Mouse (Mus musculus) right cerebral cortex, postnatal 36 days (tissue): ENCODE data around the gene Slc7a12.

Source experiments
- DNase-seq, 2 experiments: peaks; one replicate each; pipeline ENCODE4 v3.0.0; 2022; ENCODE audit warnings: low spot score in 2 of 2, mixed read lengths in 1 of 2

The Slc7a12 gene

DNA sequence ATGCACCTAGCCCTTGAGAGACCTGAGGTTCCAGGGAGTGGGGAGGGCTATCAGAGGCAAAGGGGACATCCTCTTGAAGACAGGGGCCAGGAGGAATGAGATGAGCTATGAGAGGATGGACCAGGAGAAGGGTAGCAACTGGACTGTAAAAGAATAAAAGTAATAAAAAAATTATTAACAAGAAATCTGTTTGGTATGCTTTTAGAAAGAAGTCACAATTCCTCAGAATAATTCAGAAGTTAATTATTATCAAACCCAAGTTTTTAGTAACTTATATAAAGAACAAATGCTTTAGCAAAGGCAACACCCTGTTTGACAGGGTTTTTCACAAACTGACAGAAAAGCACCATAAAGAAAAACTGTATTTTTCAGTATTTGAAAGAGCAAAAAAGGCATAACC, at the start of gene Slc7a12:
Gene Slc7a12 (plus strand): TSS at position 301 of the 400 bp plus-strand sequence.
- no peak for DNase-seq

DNA sequence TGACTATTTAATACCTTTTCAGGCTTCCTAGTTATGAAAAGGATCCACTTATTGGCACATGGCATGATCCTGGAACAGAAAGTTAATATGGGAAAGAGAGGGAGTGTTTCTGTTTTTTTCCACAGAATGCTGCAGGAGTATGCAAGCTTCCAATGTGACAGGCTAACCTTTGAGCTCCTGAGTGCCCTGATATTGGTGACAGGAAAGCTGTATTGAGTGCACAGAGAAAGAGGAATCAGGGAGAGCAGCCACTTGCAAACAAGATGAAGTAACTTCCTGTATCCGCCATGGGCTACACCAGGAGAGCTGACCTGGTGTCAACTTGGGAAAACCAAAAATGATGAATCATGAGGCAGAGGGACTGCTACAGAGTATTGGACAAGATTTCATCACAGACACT, 48.1 kb upstream of the Slc7a12 start:
- no peak for DNase-seq

DNA sequence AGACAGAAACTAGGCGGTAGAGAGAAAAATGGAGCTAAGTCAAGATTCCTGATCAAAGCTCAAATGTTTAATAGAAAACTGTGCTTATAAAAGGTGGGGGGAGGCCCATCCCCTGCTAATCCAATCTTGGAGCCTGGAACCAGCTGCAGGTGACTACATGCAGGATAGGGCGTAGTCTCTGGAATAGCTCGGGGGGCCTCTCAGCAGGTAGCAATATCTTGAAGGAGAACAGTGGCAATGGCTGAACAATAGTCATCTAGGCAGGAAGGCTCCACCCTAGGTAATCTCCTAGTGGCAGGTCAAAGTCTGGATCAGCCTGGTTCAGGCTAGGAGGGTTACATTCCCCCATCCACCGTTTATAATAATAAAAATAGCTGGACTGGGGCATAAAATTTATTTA, 34.5 kb upstream of the Slc7a12 start:
- DNase-seq = no peak

DNA sequence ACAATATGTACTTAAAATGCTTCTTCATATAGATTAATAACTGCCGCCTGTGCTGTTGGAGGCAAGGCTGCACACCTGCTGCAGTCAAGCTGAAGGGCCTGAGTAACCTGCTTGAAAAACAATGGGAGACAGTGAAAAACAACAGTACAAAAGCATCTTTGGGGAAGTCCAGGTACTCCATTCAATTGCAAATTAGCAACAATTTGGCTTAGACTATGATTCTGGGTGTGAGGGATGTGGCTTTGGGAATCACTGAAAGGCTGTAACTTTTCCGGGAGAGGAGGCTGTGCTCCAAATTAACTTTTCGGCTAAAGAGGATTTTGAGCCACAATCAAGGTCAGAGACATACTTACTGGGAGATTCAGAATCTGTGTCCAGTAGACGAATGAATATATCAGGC, 33.8 kb upstream of the Slc7a12 start:
- no peak for DNase-seq
